Mouse (Mus musculus) spleen, adult 2 months (tissue): ENCODE data around the gene Rhoc. TPM values are rescaled to one million over a fixed set of nuclear protein-coding genes. Genes with fewer than 3 reads are reported as not detected.
A peak's percentile ranks its signal among the peaks of the same experiment; 100 is the strongest.

Source experiments
- DNase-seq, 2 experiments: peaks; one replicate each; pipeline versions ENCODE4 v3.0.0 to v3.0.0-alpha.2; 2012 to 2021; ENCODE audit warnings: low spot score in 2 of 2, low read depth in 1 of 2
- H3K27ac ChIP-seq: fragments of 200-500 bp; 2 replicates; pipeline ENCODE4 v1.5.1; 2012; ENCODE audit warnings: low read length, inconsistent platforms; ENCODE audit not compliant: insufficient read depth
- H3K27me3 ChIP-seq: fragments of 200-500 bp; 2 replicates; pipeline ENCODE4 v1.6.1; 2012; ENCODE audit warnings: mild to moderate bottlenecking, moderate library complexity, low read length, inconsistent platforms; ENCODE audit not compliant: control insufficient read depth, insufficient read depth
- H3K36me3 ChIP-seq: fragments of 200-500 bp; 2 replicates; pipeline ENCODE4 v1.6.1; 2012; ENCODE audit warnings: mild to moderate bottlenecking, low read length, inconsistent platforms; ENCODE audit not compliant: control insufficient read depth, insufficient read depth
- H3K4me1 ChIP-seq: fragments of 200-500 bp; 2 replicates; pipeline ENCODE4 v1.6.1; 2011; ENCODE audit warnings: inconsistent platforms; ENCODE audit not compliant: control insufficient read depth, insufficient read depth, insufficient read length
- H3K4me3 ChIP-seq: fragments of 200-500 bp; 2 replicates; pipeline ENCODE4 v1.5.1; 2011; ENCODE audit warnings: mild to moderate bottlenecking, inconsistent platforms; ENCODE audit not compliant: insufficient read depth, insufficient read length; ENCODE audit errors: extremely low read depth
- CTCF ChIP-seq: fragments of 200-500 bp; IDR thresholded peaks from 2 replicates; pipeline ENCODE4 v1.5.1; 2011; ENCODE audit warnings: mild to moderate bottlenecking, inconsistent platforms; ENCODE audit not compliant: insufficient read depth, insufficient read length, insufficient replicate concordance; ENCODE audit errors: extremely low read depth
- POLR2A ChIP-seq: fragments of 200-500 bp; IDR thresholded peaks from 2 replicates; pipeline ENCODE4 v1.6.1; 2011; ENCODE audit warnings: low read depth, low read length, inconsistent platforms
- WGBS: fragments of 180-500 bp; shearing (Covaris S2); methylation state at CpG from one replicate; pipeline ENCODE4 v1.1.7; 2018; 5-methylcytosine and 5-hydroxymethylcytosine counted together
- polyA plus RNA-seq: library from polyadenylated mRNA; depleted of rRNA; stranded (reverse); fragments of >200 nt; gene quantifications from 2 replicates; pipeline ENCODE4 v1.2.3, GENCODE M21; 2012

The Rhoc gene
- polyA plus RNA-seq, 1 experiment = 15.1 TPM

DNA sequence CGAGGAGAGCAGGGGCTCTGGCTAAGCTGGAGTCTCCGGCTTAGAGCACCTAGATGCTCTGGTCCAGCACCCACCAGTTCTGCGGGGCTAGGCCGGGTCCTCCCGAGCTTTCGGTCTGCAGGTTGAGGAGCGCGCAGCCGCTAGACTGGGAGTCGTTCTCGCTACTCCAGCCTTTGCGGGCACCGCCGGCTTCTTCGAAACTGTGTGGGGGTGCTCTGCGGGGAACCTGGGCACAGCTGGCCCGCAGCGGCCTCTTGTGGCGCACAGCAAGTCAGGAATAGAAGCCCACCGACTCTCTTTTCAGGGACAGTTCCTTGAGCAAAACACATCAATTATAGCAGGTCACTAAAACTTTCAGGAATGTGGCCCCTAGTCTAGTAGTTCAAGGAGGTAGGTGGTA lies 10.8 kb upstream of the Rhoc start:
- TF ChIP-seq POLR2A (no peak), CTCF (peak; percentile 30; the same call in 1 of the 2 replicates)
- WGBS = 3% methylated on average over 20 of the region's 20 CpGs
- H3K4me3 ChIP-seq = no peak overlapping the region

DNA sequence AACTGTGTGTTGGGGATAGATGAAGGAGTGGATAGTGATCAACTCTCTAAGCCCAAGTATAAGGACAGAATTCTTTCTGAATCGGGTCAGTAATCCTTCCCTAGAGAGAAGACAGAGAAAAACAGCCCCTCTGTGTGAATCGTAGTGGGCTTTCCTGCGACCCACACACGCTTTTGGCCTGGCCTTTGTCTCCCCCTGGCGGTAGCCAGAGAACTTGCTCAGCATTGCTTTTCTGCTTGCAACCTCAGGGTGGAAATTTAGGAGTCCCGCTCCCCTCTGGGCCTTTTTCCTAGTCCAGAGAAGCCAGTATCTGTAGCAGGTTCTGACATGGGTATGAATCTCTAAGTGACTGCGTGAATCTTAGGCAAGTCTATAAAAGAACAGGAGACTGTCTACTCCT lies 8.2 kb upstream of the Rhoc start:
- no peaks in the 10 kb centered on the region for H3K36me3 ChIP-seq
- peaks cover 14% of the 10 kb centered on the region for H3K27me3 ChIP-seq
- peaks cover 19% of the 10 kb centered on the region; the same call in 1 of the 2 replicates for H3K4me1 ChIP-seq
- no peak overlapping the region for H3K4me3 ChIP-seq
- peak; percentile 90 for TF ChIP-seq CTCF
- no peak for TF ChIP-seq POLR2A
- peak in 1 of 2 experiments; percentile 42 for DNase-seq
- no peak overlapping the region for H3K27ac ChIP-seq
- WGBS = 5% methylated on average over 7 of the region's 7 CpGs

More for the DNA sequence above, 10.8 kb upstream of the Rhoc start:
- no peak overlapping the region for H3K27ac ChIP-seq
- peaks cover 12% of the 10 kb centered on the region; the same call in 1 of the 2 replicates for H3K4me1 ChIP-seq
- H3K27me3 ChIP-seq = peaks cover 14% of the 10 kb centered on the region
- H3K36me3 ChIP-seq = no peaks in the 10 kb centered on the region
- DNase-seq = no peak

DNA sequence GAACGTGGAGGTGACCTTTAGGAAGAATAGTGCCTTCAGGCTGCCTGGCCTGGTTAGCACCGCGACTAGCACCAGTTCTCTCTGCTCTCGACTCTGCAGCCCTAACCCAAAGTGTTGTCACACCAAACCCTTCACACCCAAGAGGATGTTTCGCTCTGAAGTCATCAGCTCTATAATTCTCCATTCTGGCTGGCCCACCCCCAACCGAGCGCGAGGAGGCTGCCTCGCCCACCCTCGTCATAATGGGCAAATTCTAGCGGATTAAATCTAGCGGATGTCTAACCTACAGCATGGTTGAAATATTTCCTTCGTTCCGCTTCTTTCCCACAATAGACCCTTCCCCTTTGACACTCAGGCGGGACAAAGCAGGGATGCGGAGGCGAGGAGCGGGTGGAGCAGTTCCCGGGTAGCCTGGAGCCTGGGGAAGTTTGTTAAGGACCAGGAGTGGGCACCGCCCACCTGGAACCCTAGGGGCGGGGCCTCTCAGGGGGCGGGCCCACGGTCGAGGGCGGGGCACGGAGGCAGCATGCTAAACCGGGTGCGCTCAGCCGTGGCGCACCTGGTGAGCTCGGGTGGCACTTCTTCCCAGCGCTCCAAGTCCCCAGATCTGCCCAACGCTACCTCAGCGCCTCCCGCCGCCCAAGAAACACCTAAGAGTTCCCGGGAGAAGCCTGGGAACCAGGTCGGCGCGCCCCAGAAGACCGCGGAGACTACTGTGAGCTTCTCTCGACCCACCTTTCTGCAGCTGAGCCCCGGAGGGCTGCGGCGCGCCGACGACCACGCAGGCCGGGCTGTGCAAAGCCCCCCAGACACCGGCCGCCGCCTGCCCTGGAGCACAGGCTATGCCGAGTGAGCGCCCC lies 7.4 kb upstream of the Rhoc start, which contains the start of gene Ppm1j:
Gene Ppm1j, plus strand, starts transcription at position 496 of the 860 bp plus-strand sequence.
- peak within 1 kb of the TSS; percentile 56 for H3K4me3 ChIP-seq
- peaks cover 14% of the 10 kb centered on the region for H3K27me3 ChIP-seq
- no peak for TF ChIP-seq POLR2A
- no peak for TF ChIP-seq CTCF
- peaks cover 19% of the 10 kb centered on the region; the same call in 1 of the 2 replicates for H3K4me1 ChIP-seq
- WGBS = 3% methylated on average over 56 of the region's 56 CpGs
- peak in 1 of 2 experiments; percentile 45 for DNase-seq
- H3K27ac ChIP-seq = peak within 1 kb of the TSS; percentile 50
- H3K36me3 ChIP-seq = no peaks in the 10 kb centered on the region

DNA sequence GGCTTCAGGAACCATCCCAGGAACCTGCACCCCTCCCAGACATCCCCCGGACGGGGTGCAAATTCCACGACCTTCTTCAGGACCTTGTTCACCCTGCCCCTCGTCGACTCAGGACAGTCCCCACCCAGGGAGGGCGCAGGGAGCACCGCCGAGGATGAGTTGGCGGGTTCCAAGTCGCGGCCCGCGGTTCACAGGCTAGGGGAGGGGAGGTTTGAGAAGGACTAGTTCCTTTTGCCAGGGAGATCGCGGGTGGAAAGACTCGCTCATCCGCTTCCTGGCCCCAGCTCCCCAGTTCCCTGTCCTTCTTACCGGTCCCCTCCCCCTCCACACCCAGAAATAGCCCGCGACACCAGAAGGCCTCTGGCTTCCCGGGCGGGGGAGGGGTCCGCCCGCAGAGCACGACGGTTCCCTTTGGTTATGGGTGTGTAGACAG lies 6.7 kb upstream of the Rhoc start, which contains the start of gene Fam19a3:
Gene Fam19a3, minus strand, starts transcription at position 370 of the 433 bp plus-strand sequence.
- Histone ChIP-seq H3K4me1 (peaks cover 19% of the 10 kb centered on the region; the same call in 1 of the 2 replicates), H3K4me3 (peak within 1 kb of the TSS; percentile 56), H3K27me3 (peaks cover 12% of the 10 kb centered on the region), H3K36me3 (no peaks in the 10 kb centered on the region), H3K27ac (peak within 1 kb of the TSS; percentile 50)
- under 1% methylated on average over 26 of the region's 26 CpGs for WGBS
- TF ChIP-seq POLR2A = no peak
- no peak for TF ChIP-seq CTCF
- peak in 1 of 2 experiments; percentile 26 for DNase-seq

DNA sequence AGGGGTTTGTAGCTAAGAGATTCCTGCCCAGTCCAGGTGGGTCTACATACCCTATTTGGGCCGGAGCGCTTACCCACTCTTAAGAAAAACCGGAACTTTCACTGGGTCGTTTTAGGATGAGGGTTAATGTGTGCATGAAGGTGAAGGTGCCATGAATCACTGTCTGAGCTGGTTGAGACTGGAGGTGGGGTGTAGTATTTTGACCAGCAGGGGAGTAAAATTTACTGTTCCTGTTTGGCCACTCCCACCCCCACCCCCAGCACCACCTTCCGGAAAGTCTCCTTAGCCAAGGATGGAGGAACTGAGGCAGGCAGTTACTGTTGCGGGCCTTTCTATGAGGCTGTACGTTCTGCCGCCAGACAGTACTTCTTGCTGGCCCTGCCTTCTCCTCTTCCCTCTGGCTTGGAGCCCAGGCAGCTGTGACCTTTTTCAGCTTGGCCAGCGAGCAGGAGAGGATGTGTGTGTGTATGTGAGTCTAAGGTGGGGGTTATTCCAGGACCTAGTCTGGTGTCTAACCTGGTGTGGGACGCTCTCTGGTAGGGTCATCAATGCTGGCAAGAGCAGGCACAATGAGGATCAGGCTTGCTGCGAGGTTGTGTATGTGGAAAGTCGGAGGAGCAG lies 6.0 kb upstream of the Rhoc start:
- Histone ChIP-seq H3K4me1 (peaks cover 19% of the 10 kb centered on the region; the same call in 1 of the 2 replicates), H3K27ac (no peak overlapping the region), H3K27me3 (peaks cover 12% of the 10 kb centered on the region), H3K36me3 (no peaks in the 10 kb centered on the region), H3K4me3 (peak overlapping the region; percentile 56; the same call in 1 of the 2 replicates)
- TF ChIP-seq CTCF (no peak), POLR2A (no peak)
- DNase-seq = no peak
- WGBS = 31% methylated on average over 12 of the region's 12 CpGs

DNA sequence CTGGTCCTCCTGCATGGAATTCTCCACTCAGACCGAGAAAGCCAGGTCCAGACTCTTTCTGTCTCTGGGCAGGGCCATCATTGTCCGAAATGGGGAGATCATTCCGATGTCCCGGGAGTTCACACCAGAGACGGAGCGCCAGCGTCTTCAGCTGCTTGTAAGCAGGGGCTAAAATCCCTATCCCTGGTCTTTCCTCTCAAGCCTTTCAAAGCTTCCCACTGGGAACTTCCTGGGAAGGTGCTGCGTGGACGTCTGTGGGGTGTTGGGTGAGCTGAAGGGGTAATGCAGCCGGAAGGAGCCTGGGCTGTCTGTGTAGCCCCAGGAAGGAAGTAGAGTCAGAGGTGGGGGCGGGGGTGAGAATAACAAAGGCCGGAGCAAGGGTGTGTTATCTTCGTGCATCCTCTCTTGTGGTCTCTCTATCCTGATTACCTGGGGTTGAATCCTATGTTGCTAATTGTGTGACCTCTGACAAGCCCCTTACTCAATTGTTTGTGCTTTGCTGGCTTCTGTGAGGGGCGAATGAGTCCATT lies 4.1 kb upstream of the Rhoc start:
- no peak overlapping the region for H3K4me3 ChIP-seq
- DNase-seq = no peak
- H3K36me3 ChIP-seq = no peaks in the 10 kb centered on the region
- H3K4me1 ChIP-seq = peaks cover 21% of the 10 kb centered on the region; the same call in 1 of the 2 replicates
- TF ChIP-seq CTCF (no peak), POLR2A (no peak)
- H3K27ac ChIP-seq = 0 out of 2 replicates have a peak overlapping the region, but pooled peaks have one; percentile 27
- peaks cover 10% of the 10 kb centered on the region for H3K27me3 ChIP-seq
- WGBS = 49% methylated on average over 14 of the region's 14 CpGs
